Mouse (Mus musculus): ENCODE measurements at regions not wholly inside any gene's neighbourhood (a gene's known extent, or its start where the extent isn't known, plus 50 kb on each side); places are given as distances from the start of the nearest gene placed in this dataset.

DNA sequence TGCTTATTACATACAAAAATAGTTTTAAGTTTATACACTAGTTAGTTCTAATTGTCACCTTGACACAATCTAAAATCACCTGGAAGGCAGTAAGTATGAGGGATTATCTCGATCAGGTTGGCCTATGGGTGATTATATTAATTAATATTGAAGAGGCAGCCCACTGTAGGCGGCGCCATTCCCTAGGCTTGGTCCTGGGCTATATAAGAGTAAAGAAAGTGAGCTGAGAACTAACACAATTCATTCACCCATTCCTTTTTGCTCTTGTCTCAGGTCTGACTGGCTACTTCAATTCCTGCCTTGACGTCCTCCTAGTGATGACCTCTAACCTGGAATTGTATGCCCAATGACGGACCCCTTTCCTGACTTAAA lies 163.6 kb upstream of the Tgfbr2 start:
- no peak for TF ChIP-seq POLR2A (IDR thresholded peaks at IDR 0.05; ENCODE audit: borderline replicate concordance, extremely low read depth, insufficient read depth, insufficient read length, poor library complexity, severe bottlenecking)
- no peak for TF ChIP-seq CTCF (IDR thresholded peaks at IDR 0.05; ENCODE audit: borderline replicate concordance, extremely low read depth, insufficient read depth, insufficient read length)

Data from brain, embryonic 14.5 days (tissue).